Mouse (Mus musculus): ENCODE measurements at regions not wholly inside any gene's neighbourhood (a gene's known extent, or its start where the extent isn't known, plus 50 kb on each side); places are given as distances from the start of the nearest gene placed in this dataset.

GRCm38 (mm10) chr7:144991760-144992159 is 52.0 kb upstream of the Ccnd1 start:
- DNase-seq, result no peak
